In the genomic region with DNA sequence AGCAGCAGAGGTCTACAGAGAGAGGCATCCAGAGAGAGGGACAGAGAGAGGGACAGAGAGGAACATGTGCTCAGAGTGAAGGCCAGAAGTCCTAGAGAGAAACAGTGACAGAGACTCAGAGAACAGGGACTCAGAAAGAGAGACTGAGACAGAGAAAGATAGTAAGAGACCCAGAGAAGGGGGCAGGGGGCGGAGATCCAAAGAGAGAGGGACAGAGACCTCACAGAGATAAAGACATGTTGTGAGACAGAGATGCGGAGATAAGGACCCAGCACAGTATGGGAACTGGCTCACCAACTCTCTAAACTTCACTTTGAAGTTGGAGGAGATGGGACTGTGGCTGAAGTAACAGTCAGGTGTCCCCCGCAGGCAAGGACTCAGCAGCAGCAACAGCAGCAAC, we compare ENCODE assay signal across 9 mouse cellular contexts. TPM values are rescaled to one million over a fixed set of nuclear protein-coding genes. Genes with fewer than 3 reads are reported as not detected.
DNase-seq lines count a peak whose midpoint lies in the region; ATAC-seq and TF ChIP-seq lines count a peak whose summit lies in the region.
"Had no signal": no experiment of that assay in that cellular context is flagged by ENCODE, and none has a peak within 500 bp of the region (broad histone marks: within the 10 kb centered on the region; RNA-seq: fewer than 3 reads in every experiment).

No protein-coding gene starts in this region.

- peaks cover 4% of the 10 kb centered on the region; the same call in 1 of the 2 replicates for H3K27me3 ChIP-seq in heart, embryonic 11.5 days (ENCODE audit: control insufficient read depth, insufficient read depth, low read length)
- H3K27me3 ChIP-seq in thymus, adult 2 months (ENCODE audit: control insufficient read depth, insufficient read depth, low read length), result no peaks in the 10 kb centered on the region
- 0 out of 2 replicates have a peak, but pooled peaks cover 4% of the 10 kb centered on the region for H3K27me3 ChIP-seq in limb, embryonic 14.5 days (ENCODE audit: control insufficient read depth, insufficient read depth, low read length)
- no peaks in the 10 kb centered on the region for H3K27me3 ChIP-seq in stomach, embryonic 16.5 days (ENCODE audit: control insufficient read depth, insufficient read depth, low read length)

- ATAC-seq in heart, embryonic 11.5 days (replicated peaks; ENCODE audit: insufficient number of reproducible peaks, low FRiP score, low TSS enrichment), result no peak
- no peak for ATAC-seq in limb, embryonic 14.5 days (ENCODE audit: low FRiP score, low read depth)
- no peak for ATAC-seq in stomach, embryonic 16.5 days (ENCODE audit: insufficient read depth, low FRiP score)

- H3K4me1 ChIP-seq in heart, embryonic 11.5 days (ENCODE audit: control insufficient read depth, insufficient read depth, low read length), result peaks cover 11% of the 10 kb centered on the region
- H3K4me1 ChIP-seq in thymus, adult 2 months (replicated peaks; ENCODE audit: control insufficient read depth, insufficient read depth, low read length), result peaks cover 51% of the 10 kb centered on the region
- no peaks in the 10 kb centered on the region for H3K4me1 ChIP-seq in limb, embryonic 14.5 days (ENCODE audit: control insufficient read depth, insufficient read depth, low read length)
- H3K4me1 ChIP-seq in stomach, embryonic 16.5 days (ENCODE audit: control insufficient read depth, insufficient read depth, low read length), result peaks cover 9% of the 10 kb centered on the region

- 68% methylated on average over 3 of the region's 3 CpGs for WGBS in heart, embryonic 11.5 days (ENCODE audit: insufficient replicate concordance)
- 31% methylated on average over 3 of the region's 3 CpGs for WGBS in thymus, adult 2 months
- 60% methylated on average over 3 of the region's 3 CpGs for WGBS in limb, embryonic 14.5 days
- 77% methylated on average over 3 of the region's 3 CpGs for WGBS in stomach, embryonic 16.5 days

- TF ChIP-seq CTCF in thymus, adult 2 months (IDR thresholded peaks at IDR 0.05; ENCODE audit: borderline replicate concordance, control insufficient read depth, extremely low read depth, insufficient read depth, low read length, poor library complexity), result no peak

- H3K9ac ChIP-seq in heart, embryonic 11.5 days (ENCODE audit: low read depth, low read length), result peak overlapping the region; percentile 80
- H3K9ac ChIP-seq in limb, embryonic 14.5 days (ENCODE audit: low read depth, low read length, severe bottlenecking), result peak overlapping the region; percentile 55; the same call in 1 of the 2 replicates
- H3K9ac ChIP-seq in stomach, embryonic 16.5 days (ENCODE audit: low read length), result no peak overlapping the region; the same call in 1 of the 2 replicates

- H3K27ac ChIP-seq in heart, embryonic 11.5 days (ENCODE audit: low read depth, low read length), result peak overlapping the region; percentile 77
- H3K27ac ChIP-seq in thymus, adult 2 months (ENCODE audit: control insufficient read depth, insufficient read depth, low read length), result peak overlapping the region; percentile 64
- H3K27ac ChIP-seq in limb, embryonic 14.5 days (replicated peaks; ENCODE audit: low read depth, low read length), result no peak overlapping the region
- no peak overlapping the region for H3K27ac ChIP-seq in stomach, embryonic 16.5 days (ENCODE audit: low read length)

- DNase-seq in heart, postnatal 36 days, result no peak
- no peak for DNase-seq in thymus, adult 2 months
- no peak for DNase-seq in thymus, postnatal 14 days
- no peak for DNase-seq in limb, embryonic 14.5 days (ENCODE audit: low spot score)
- DNase-seq in layer of hippocampus, postnatal 36 days, result no peak
- DNase-seq in right cerebral cortex, adult 2 months (ENCODE audit: low spot score in 2 of 2), result no peak
- DNase-seq: layer of hippocampus, adult 9-11 months had no signal

- H3K36me3 ChIP-seq in heart, embryonic 11.5 days (ENCODE audit: control insufficient read depth, insufficient read depth, low read length), result no peaks in the 10 kb centered on the region
- H3K36me3 ChIP-seq in thymus, adult 2 months (ENCODE audit: control insufficient read depth, insufficient read depth, low read length), result no peaks in the 10 kb centered on the region
- no peaks in the 10 kb centered on the region for H3K36me3 ChIP-seq in limb, embryonic 14.5 days (ENCODE audit: control insufficient read depth, insufficient read depth, low read length)
- no peaks in the 10 kb centered on the region; the same call in 1 of the 2 replicates for H3K36me3 ChIP-seq in stomach, embryonic 16.5 days (ENCODE audit: control insufficient read depth, insufficient read depth, low read length)

- no peak for TF ChIP-seq POLR2A in thymus, adult 2 months (IDR thresholded peaks at IDR 0.05; ENCODE audit: control insufficient read depth, extremely low read depth, insufficient read depth, low read length, poor library complexity)
- no peak for TF ChIP-seq POLR2A in limb, embryonic 14.5 days (IDR thresholded peaks at IDR 0.05; ENCODE audit: borderline replicate concordance, extremely low read depth, insufficient read depth, insufficient read length)

- H3K4me3 ChIP-seq in heart, embryonic 11.5 days (ENCODE audit: low read depth, low read length), result peak overlapping the region; percentile 71
- peak overlapping the region; percentile 41 for H3K4me3 ChIP-seq in thymus, adult 2 months (ENCODE audit: control insufficient read depth, insufficient read depth, low read length)
- peak overlapping the region; percentile 45; the same call in 1 of the 2 replicates for H3K4me3 ChIP-seq in limb, embryonic 14.5 days (replicated peaks; ENCODE audit: low read length)
- H3K4me3 ChIP-seq in stomach, embryonic 16.5 days (replicated peaks; ENCODE audit: low read length), result peak overlapping the region; percentile 75

- intact Hi-C loops in heart, postnatal 36 days (cut with DNase I), result loop anchor here (5.0 kb wide), 1 partner anchor 153 kb away; no protein-coding TSS in a partner anchor

- no peaks in the 10 kb centered on the region for H3K9me3 ChIP-seq in heart, embryonic 11.5 days (replicated peaks; ENCODE audit: control insufficient read depth, low read length)
- H3K9me3 ChIP-seq in limb, embryonic 14.5 days (ENCODE audit: control insufficient read depth, low read length), result no peaks in the 10 kb centered on the region
- H3K9me3 ChIP-seq in stomach, embryonic 16.5 days (replicated peaks; ENCODE audit: control insufficient read depth, low read length), result peaks cover 4% of the 10 kb centered on the region; the same call in 1 of the 2 replicates

- peak overlapping the region; percentile 88 for H3K4me2 ChIP-seq in heart, embryonic 11.5 days
- peak overlapping the region; percentile 81; the same call in 1 of the 2 replicates for H3K4me2 ChIP-seq in limb, embryonic 14.5 days (replicated peaks; ENCODE audit: low read depth, low read length, severe bottlenecking)
- H3K4me2 ChIP-seq in stomach, embryonic 16.5 days (ENCODE audit: low read depth, low read length), result peak overlapping the region; percentile 81

RNA-seq across cellular contexts. Expression of a gene that starts 0.7 kb away (rescaled TPM):
- polyA plus RNA-seq in heart, embryonic 11.5 days (2014; fragmentation: Nextera tagmentation; extraction: Ambion mirVana), result 0.21 TPM in 2 replicates
- not detected for total RNA-seq in heart, postnatal 36 days (2021)
- 0.27 and 0.91 TPM in 2 replicates for polyA plus RNA-seq in thymus, adult 2 months (2012; rRNA removed)
- 0.31 TPM in 1 of 2 replicates, not detected in the other for polyA plus RNA-seq in limb, embryonic 14.5 days (2012; rRNA removed)
- 0.39 and 1.4 TPM in 2 replicates for polyA plus RNA-seq in limb, embryonic 14.5 days (2014; fragmentation: Nextera tagmentation; extraction: Ambion mirVana)
- polyA plus RNA-seq in stomach, embryonic 16.5 days (2015; fragmentation: Nextera tagmentation; extraction: Ambion mirVana), result not detected in 2 replicates
- under 1 TPM in 1 of 2 experiments, not detected in 1; 0.50 TPM for total RNA-seq in layer of hippocampus, postnatal 36 days (2021)

RNA-seq across cellular contexts. Expression of a gene that starts 0.9 kb away (rescaled TPM):
- polyA plus RNA-seq in heart, embryonic 11.5 days (2014; fragmentation: Nextera tagmentation; extraction: Ambion mirVana), result 1.6 and 2.5 TPM in 2 replicates
- 10 to 100 TPM in 1 of 2 experiments, 1 to 10 TPM in 1; 7.0 to 16.1 TPM for total RNA-seq in heart, postnatal 36 days (2021)
- 177 and 207 TPM in 2 replicates for polyA plus RNA-seq in thymus, adult 2 months (2012; rRNA removed)
- polyA plus RNA-seq in limb, embryonic 14.5 days (2012; rRNA removed), result 12.4 and 18.6 TPM in 2 replicates
- polyA plus RNA-seq in limb, embryonic 14.5 days (2014; fragmentation: Nextera tagmentation; extraction: Ambion mirVana), result 2.2 and 3.3 TPM in 2 replicates
- 2.2 and 2.8 TPM in 2 replicates for polyA plus RNA-seq in stomach, embryonic 16.5 days (2015; fragmentation: Nextera tagmentation; extraction: Ambion mirVana)
- 10 to 100 TPM in 1 of 2 experiments, 1 to 10 TPM in 1; 7.0 to 10.1 TPM for total RNA-seq in layer of hippocampus, postnatal 36 days (2021)

RNA-seq across cellular contexts. Expression of a gene that starts 6.8 kb away (rescaled TPM):
- 981 and 1,056 TPM in 2 replicates for polyA plus RNA-seq in heart, embryonic 11.5 days (2014; fragmentation: Nextera tagmentation; extraction: Ambion mirVana)
- 100 to 1,000 TPM; 580 to 665 TPM for total RNA-seq in heart, postnatal 36 days (2021)
- 4,999 and 5,006 TPM in 2 replicates for polyA plus RNA-seq in thymus, adult 2 months (2012; rRNA removed)
- 3,691 and 3,912 TPM in 2 replicates for polyA plus RNA-seq in limb, embryonic 14.5 days (2012; rRNA removed)
- polyA plus RNA-seq in limb, embryonic 14.5 days (2014; fragmentation: Nextera tagmentation; extraction: Ambion mirVana), result 1,718 and 1,777 TPM in 2 replicates
- polyA plus RNA-seq in stomach, embryonic 16.5 days (2015; fragmentation: Nextera tagmentation; extraction: Ambion mirVana), result 1,102 and 1,332 TPM in 2 replicates
- total RNA-seq in layer of hippocampus, postnatal 36 days (2021), result 100 to 1,000 TPM; 788 to 817 TPM

RNA-seq across cellular contexts. Expression of a gene that starts 11.1 kb away (rescaled TPM):
- 1,168 and 1,305 TPM in 2 replicates for polyA plus RNA-seq in heart, embryonic 11.5 days (2014; fragmentation: Nextera tagmentation; extraction: Ambion mirVana)
- 100 to 1,000 TPM; 567 to 587 TPM for total RNA-seq in heart, postnatal 36 days (2021)
- 343 and 363 TPM in 2 replicates for polyA plus RNA-seq in thymus, adult 2 months (2012; rRNA removed)
- 563 and 814 TPM in 2 replicates for polyA plus RNA-seq in limb, embryonic 14.5 days (2012; rRNA removed)
- polyA plus RNA-seq in limb, embryonic 14.5 days (2014; fragmentation: Nextera tagmentation; extraction: Ambion mirVana), result 1,719 and 1,751 TPM in 2 replicates
- 1,225 and 1,374 TPM in 2 replicates for polyA plus RNA-seq in stomach, embryonic 16.5 days (2015; fragmentation: Nextera tagmentation; extraction: Ambion mirVana)
- total RNA-seq in layer of hippocampus, postnatal 36 days (2021), result 100 to 1,000 TPM; 408 to 432 TPM

RNA-seq across cellular contexts. Expression of a gene that starts 18.7 kb away (rescaled TPM):
- 99.1 and 99.6 TPM in 2 replicates for polyA plus RNA-seq in heart, embryonic 11.5 days (2014; fragmentation: Nextera tagmentation; extraction: Ambion mirVana)
- 10 to 100 TPM; 41.8 to 43.1 TPM for total RNA-seq in heart, postnatal 36 days (2021)
- 72.5 and 78.7 TPM in 2 replicates for polyA plus RNA-seq in thymus, adult 2 months (2012; rRNA removed)
- 115 and 118 TPM in 2 replicates for polyA plus RNA-seq in limb, embryonic 14.5 days (2012; rRNA removed)
- polyA plus RNA-seq in limb, embryonic 14.5 days (2014; fragmentation: Nextera tagmentation; extraction: Ambion mirVana), result 86.4 and 87.3 TPM in 2 replicates
- 81.0 and 81.9 TPM in 2 replicates for polyA plus RNA-seq in stomach, embryonic 16.5 days (2015; fragmentation: Nextera tagmentation; extraction: Ambion mirVana)
- 10 to 100 TPM; 44.5 to 46.8 TPM for total RNA-seq in layer of hippocampus, postnatal 36 days (2021)

Comparison
In these comparisons a context has a peak if more than half of its experiments do, and no peak if none do; other contexts are left out.
1. H3K27ac ChIP-seq: peak in heart, embryonic 11.5 days (single experiment) and thymus, adult 2 months (single experiment); none in limb, embryonic 14.5 days (single experiment) and stomach, embryonic 16.5 days (single experiment).
2. Peak in every context shown above with its lines, with median percentiles within 50 percentile points of each other: H3K4me2 ChIP-seq and H3K4me3 ChIP-seq.